Mouse (Mus musculus): Measurements from ENCODE around the gene 6430548M08Rik.

DNA sequence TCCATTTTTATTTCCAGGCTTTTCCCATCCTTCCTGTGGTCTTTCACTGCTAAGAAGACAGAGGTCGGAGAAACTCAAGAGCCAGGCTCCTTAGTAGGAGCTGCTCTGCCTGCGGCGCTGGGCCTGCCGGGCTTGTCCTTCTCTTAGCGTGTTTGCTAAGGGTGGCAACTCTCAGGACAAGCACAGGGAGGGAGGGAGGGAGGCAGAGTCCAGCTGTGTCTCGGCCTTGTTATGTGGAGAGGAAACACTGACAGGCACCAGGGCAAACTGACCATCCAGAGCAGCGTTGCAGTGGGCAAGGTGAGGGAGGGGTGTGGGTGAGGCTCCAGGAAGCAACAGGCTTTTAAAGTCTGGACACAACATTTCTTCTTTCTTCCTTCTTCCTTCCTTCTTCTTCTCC lies 24.4 kb upstream of the 6430548M08Rik start:
- TF ChIP-seq ZC3H11A (IDR thresholded peaks at IDR 0.05; ENCODE audit: borderline replicate concordance, low read depth, low read length) (no peak), CHD2 (IDR thresholded peaks at IDR 0.05; ENCODE audit: low read depth, low read length) (no peak)
